Mouse (Mus musculus) gastrocnemius, adult 18-20 months (tissue): ENCODE measurements around the gene Slc29a1. TPM values are rescaled to one million over a fixed set of nuclear protein-coding genes. Genes with fewer than 3 reads are reported as not detected.

Experiments used
- DNase-seq: peaks from one replicate; pipeline ENCODE4 v3.0.0; 2021; ENCODE audit warnings: low spot score
- total RNA-seq, 2 experiments: library from RNA; stranded (reverse); gene quantifications; 2 replicates each; pipeline ENCODE4 v1.2.3; 2021

Gene Slc29a1
- total RNA-seq, 2 experiments from 2014 or later: 31.9 to 32.4 TPM

- DNase-seq: no peak
Observed at GRCm38 (mm10) chr17:45554420-45554819, 45.0 kb downstream of the Slc29a1 start.

DNA sequence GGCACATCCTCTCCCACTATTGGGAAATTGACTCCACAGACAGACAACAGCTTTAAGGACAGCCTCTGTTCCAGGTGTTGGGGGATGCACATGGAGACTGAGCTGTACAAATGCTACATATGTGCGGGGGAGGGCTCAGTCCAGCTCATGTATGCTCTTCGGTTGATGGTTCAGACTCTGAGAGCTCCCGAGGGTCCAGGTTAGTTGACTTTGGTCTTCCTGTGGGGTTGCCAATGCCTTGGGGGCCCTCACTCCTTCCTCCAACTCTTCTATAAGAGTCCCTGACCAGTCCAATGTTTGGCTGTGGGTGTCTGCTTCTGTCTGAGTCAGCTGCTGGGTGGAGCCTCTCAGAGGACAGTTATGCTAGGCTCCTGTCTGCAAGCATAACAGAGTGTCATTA lies 46.3 kb downstream of the Slc29a1 start:
- no peak for DNase-seq

- DNase-seq: peak; percentile 82
Observed at GRCm38 (mm10) chr17:45551816-45552451, 47.5 kb downstream of the Slc29a1 start.

DNA sequence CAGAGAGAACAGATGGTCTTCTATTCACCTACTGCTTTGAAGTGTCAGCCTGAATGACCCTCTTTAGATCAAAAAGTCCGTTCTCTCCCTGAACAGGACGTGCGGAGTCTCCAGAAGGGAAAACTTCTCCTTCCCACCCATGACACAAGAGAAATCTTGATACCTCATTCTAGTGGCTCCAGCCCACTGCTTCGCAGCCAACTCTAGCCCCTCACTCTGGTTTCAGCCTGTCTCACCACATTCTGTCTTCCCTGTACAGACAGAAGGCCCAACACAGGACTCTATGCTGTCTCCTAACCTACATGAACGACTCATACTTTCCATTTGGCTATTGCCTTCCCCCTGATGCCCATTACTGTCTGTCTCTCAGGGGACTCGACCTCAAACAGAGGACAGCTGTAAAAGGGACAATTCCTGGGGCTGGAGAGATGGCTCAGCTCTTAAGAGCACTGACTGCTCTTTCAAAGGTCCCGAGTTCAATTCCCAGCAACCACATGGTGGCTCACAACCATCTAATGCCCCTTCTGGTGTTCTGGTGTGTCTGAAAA lies 48.1 kb downstream of the Slc29a1 start:
- DNase-seq: no peak

DNA sequence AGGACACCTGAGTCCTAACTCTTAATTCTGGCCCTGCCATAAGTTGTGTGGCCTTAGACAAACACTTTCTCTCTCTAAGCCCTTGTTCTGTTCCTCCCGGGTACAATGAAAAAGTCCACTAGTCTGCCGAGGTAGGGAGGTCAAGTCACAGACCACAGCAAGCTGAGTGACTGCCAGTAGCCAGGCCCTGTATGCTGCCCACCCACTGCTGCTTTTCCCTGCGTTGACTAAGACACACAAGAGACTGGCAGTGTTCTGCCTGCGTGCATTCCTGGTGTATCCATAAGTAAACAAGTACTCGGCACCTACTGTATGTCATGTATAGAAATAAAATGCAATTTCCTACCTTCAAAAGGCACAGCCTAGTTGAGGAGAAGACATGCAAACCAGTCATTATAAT lies 49.2 kb downstream of the Slc29a1 start:
- DNase-seq: no peak

GRCm38 (mm10) chr17:45549617-45550181 lies 49.7 kb downstream of the Slc29a1 start, which contains the start of gene Tmem151b:
Gene Tmem151b, minus strand, starts transcription at chr17:45549677.
- DNase-seq: no peak

- no peak for DNase-seq
Observed at GRCm38 (mm10) chr17:45548541-45549512, 50.6 kb downstream of the Slc29a1 start.

DNA sequence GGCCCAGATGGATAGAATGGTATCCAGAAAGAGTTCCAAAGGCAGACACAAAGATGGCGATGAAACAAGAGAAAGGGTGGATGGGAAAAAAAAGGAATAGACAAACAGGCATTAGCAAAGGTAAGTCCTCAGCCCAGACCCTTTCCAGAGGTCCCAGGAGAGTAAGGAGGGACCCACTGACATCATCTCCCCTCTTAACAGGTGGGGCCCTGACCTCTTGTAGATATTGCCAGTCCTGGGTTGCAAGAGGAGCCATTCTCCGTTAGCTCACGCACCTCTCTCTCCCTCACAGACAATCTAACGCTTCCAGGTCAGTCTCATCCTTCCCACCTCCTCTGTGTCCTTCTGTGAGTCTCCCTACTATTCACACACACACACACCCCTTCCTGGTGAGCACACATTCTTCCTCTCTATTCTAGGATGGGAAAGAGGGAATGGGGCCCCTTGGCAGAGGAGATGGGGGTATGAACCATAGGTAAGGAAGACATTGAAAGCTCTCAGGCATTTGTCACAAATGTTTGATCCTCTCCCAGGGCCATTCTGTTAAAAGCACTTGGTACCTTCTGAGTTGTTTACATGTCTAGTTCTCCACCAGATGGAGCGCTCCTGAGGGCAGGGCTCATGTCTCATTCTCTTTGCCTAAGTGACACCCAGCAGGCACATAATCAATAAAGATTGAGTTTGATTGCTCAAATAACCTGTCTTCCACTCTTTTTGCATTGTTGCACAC lies 51.8 kb downstream of the Slc29a1 start:
- no peak for DNase-seq

DNA sequence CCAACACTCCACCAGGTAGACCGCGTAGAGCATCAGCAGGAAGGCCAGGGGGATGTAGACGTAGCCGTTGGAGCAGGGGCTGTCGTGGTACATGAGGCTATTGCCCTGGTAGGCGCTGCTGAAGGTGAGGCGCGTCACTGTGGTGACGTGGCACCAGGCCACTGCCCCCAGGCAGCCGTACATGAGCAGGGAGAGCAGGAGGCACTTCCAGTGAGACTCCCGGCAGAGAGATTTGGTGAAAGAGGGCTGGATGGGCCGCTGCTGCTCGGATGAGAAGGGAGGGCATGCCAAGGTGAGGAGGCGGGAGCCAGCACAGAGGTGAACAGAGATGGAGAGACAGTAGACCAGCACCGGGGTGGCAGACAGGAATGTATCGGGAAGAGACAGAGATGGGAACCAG lies 52.5 kb downstream of the Slc29a1 start:
- DNase-seq: no peak

DNA sequence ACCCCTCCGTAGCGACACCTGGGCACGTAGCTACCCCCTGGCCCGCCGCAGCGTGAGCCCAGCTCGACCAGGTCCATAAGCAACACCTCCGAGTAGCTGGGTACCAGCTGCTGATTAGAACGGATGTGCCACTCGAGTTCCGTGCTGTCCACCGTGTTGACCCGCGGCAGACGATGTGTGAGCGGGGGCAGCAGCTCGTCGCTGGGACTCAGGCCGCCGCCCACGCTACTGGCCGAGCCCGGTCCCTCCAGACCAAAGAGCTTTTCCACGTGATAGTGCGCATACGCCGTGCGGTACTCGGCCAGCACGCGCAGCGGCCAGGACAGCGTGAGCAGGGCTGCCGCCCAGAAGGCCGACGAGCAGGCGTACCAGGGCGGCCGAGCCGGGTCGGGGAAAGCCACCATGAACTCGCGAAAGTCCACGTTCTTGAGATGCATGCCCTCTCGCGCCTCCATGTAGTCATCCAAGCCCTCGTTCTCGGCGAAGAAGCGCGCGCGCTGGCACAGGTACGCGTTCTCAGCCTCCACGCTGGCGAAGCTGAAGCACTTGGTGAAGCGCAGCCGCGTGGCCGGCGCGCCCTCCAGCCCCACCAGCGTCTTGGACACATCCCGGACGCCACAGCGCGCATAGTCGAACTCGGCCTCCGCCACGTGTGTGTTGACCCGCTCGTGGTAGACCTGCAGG lies 54.0 kb downstream of the Slc29a1 start:
- DNase-seq: no peak

GRCm38 (mm10) chr17:45544873-45545277 lies 54.5 kb downstream of the Slc29a1 start:
- DNase-seq: no peak

DNA sequence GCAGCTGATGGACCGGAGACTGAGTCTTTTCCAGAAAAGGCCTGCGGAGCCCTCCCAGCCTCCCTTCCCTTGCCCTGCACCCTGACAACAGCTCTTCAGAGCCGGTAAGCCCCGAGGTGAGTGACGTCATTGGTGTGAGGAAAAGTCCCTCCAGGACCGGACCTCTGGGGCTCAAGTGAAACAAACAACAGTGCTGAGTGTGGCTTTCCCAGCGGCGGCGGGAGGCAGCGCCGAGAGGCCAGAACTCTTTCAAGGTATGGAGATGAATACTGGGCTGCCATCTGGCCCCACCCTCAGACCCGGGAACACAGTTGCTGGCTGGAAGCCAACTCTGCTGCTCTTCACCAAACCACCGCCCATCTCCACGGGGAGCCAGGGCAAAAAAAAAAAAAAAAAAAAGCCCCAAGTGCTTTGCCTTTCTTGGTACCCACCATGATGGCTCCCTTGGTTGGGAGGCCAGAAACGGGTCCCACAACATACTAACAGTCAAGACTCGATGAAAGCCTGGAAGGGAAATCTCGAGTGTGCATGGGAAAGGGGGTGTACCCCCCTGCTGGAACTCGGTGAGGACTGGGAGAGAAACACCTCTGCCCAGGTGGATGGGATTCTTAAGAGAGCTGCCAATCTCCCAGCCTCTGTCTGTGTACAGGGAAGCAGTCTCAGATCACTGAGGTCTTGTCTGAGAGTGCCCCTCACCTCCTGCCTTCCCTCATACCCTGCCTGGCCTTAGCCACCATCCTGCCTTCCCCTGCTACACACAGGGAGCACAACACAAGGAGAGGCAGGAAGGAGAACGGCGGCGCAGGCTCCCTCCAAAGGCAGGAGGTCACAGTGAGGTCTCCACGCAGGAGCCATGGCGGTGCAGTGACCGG lies 55.2 kb downstream of the Slc29a1 start:
- DNase-seq: no peak

- no peak for DNase-seq
Observed at GRCm38 (mm10) chr17:45543115-45543514, 56.3 kb downstream of the Slc29a1 start.

- DNase-seq: no peak
Observed at GRCm38 (mm10) chr17:45542705-45543104, 56.7 kb downstream of the Slc29a1 start.

GRCm38 (mm10) chr17:45542129-45542528 lies 57.3 kb downstream of the Slc29a1 start:
- DNase-seq: no peak

- DNase-seq: no peak
Observed at GRCm38 (mm10) chr17:45539664-45540063, 59.7 kb downstream of the Slc29a1 start.

GRCm38 (mm10) chr17:45538394-45538793 lies 61.0 kb downstream of the Slc29a1 start:
- no peak for DNase-seq

- DNase-seq: no peak
Observed at GRCm38 (mm10) chr17:45536264-45536663, 63.1 kb downstream of the Slc29a1 start.
